Mouse (Mus musculus) bone marrow, adult 2 months (tissue): ENCODE measurements around the gene Anks3. TPM values are rescaled to one million over a fixed set of nuclear protein-coding genes. Genes with fewer than 3 reads are reported as not detected.

Source experiments
- H3K27ac ChIP-seq: fragments of 200-500 bp; 2 replicates; pipeline ENCODE4 v1.5.1; 2012; ENCODE audit warnings: low read depth, mild to moderate bottlenecking, control low read depth, inconsistent platforms, low read length; ENCODE audit not compliant: control insufficient read depth, poor library complexity, insufficient read depth
- H3K4me1 ChIP-seq: fragments of 200-500 bp; 2 replicates; pipeline ENCODE4 v1.6.1; 2011; ENCODE audit warnings: low read length; ENCODE audit not compliant: control insufficient read depth, insufficient read depth
- H3K4me3 ChIP-seq: fragments of 200-500 bp; replicated peaks from 2 replicates; pipeline ENCODE3; 2011; ENCODE audit warnings: mild to moderate bottlenecking, low read depth, low read length, control low read depth; ENCODE audit not compliant: control insufficient read depth
- CTCF ChIP-seq: fragments of 200-500 bp; IDR thresholded peaks from 2 replicates; pipeline ENCODE4 v1.5.1; 2011; ENCODE audit warnings: low read length, control low read depth; ENCODE audit not compliant: control insufficient read depth, insufficient read depth
- POLR2A ChIP-seq: fragments of 200-500 bp; IDR thresholded peaks from 2 replicates; pipeline ENCODE4 v1.6.1; 2011; ENCODE audit warnings: low read depth, mild to moderate bottlenecking, control low read depth, low read length, borderline replicate concordance; ENCODE audit not compliant: control insufficient read depth
- WGBS: fragments of 180-500 bp; shearing (Covaris S2); methylation state at CpG from one replicate; pipeline ENCODE4 v1.1.7; 2018; 5-methylcytosine and 5-hydroxymethylcytosine counted together
- polyA plus RNA-seq: library from polyadenylated mRNA; stranded (reverse); fragments of >200 nt; gene quantifications from 2 replicates; pipeline ENCODE4 v1.2.4, GENCODE M21; 2011; ENCODE audit warnings: low replicate concordance; ENCODE audit not compliant: missing spikeins, insufficient read depth, insufficient read length

The Anks3 gene
- polyA plus RNA-seq, 1 experiment, result 45.4 TPM

GRCm38 (mm10) chr16:4912074-4912648 is 51.8 kb downstream of the Anks3 start:
- peaks cover 8% of the 10 kb centered on the region for H3K4me1 ChIP-seq
- H3K27ac ChIP-seq, result peak overlapping the region; percentile 87
- WGBS, result 75% methylated on average over 10 of the region's 10 CpGs
- TF ChIP-seq CTCF (no peak), POLR2A (no peak)
- H3K4me3 ChIP-seq, result no peak overlapping the region

GRCm38 (mm10) chr16:4910758-4911157 is 53.2 kb downstream of the Anks3 start:
- no peak overlapping the region for H3K4me3 ChIP-seq
- peaks cover 8% of the 10 kb centered on the region for H3K4me1 ChIP-seq
- no peak overlapping the region for H3K27ac ChIP-seq
- no peak for TF ChIP-seq CTCF
- TF ChIP-seq POLR2A, result no peak
- WGBS, result 82% methylated on average over 8 of the region's 8 CpGs

GRCm38 (mm10) chr16:4909745-4910144 is 54.3 kb downstream of the Anks3 start:
- WGBS, result 100% methylated on average over 2 of the region's 2 CpGs
- no peak for TF ChIP-seq POLR2A
- no peak for TF ChIP-seq CTCF
- no peak overlapping the region for H3K4me3 ChIP-seq
- peaks cover 8% of the 10 kb centered on the region for H3K4me1 ChIP-seq
- no peak overlapping the region for H3K27ac ChIP-seq

GRCm38 (mm10) chr16:4907972-4908371 is 56.0 kb downstream of the Anks3 start:
- Histone ChIP-seq H3K27ac (no peak overlapping the region), H3K4me3 (no peak overlapping the region), H3K4me1 (peaks cover 8% of the 10 kb centered on the region)
- TF ChIP-seq POLR2A (peak; percentile 20; the same call in 1 of the 2 replicates), CTCF (no peak)
- 32% methylated on average over 5 of the region's 5 CpGs for WGBS

- Histone ChIP-seq H3K4me3 (no peak overlapping the region), H3K4me1 (peaks cover 4% of the 10 kb centered on the region; the same call in 1 of the 2 replicates), H3K27ac (no peak overlapping the region)
- 67% methylated on average over 2 of the region's 2 CpGs for WGBS
- TF ChIP-seq CTCF (no peak), POLR2A (no peak)
Measured at GRCm38 (mm10) chr16:4907386-4907785, 56.6 kb downstream of the Anks3 start.

- Histone ChIP-seq H3K27ac (no peak overlapping the region), H3K4me1 (peaks cover 4% of the 10 kb centered on the region; the same call in 1 of the 2 replicates), H3K4me3 (no peak overlapping the region)
- no peak for TF ChIP-seq CTCF
- no peak for TF ChIP-seq POLR2A
Measured at GRCm38 (mm10) chr16:4906559-4906958, 57.4 kb downstream of the Anks3 start.

GRCm38 (mm10) chr16:4905591-4905990 is 58.4 kb downstream of the Anks3 start:
- 54% methylated on average over 1 of the region's 1 CpGs for WGBS
- H3K4me3 ChIP-seq, result no peak overlapping the region
- H3K27ac ChIP-seq, result no peak overlapping the region
- no peak for TF ChIP-seq CTCF
- TF ChIP-seq POLR2A, result no peak
- H3K4me1 ChIP-seq, result peaks cover 4% of the 10 kb centered on the region; the same call in 1 of the 2 replicates

GRCm38 (mm10) chr16:4904878-4905277 is 59.1 kb downstream of the Anks3 start:
- WGBS, result 77% methylated on average over 3 of the region's 3 CpGs
- Histone ChIP-seq H3K4me3 (no peak overlapping the region), H3K27ac (no peak overlapping the region), H3K4me1 (peaks cover 4% of the 10 kb centered on the region; the same call in 1 of the 2 replicates)
- TF ChIP-seq POLR2A, result no peak
- TF ChIP-seq CTCF, result no peak
